Mouse (Mus musculus) CD4-positive, CD25-positive, alpha-beta regulatory T cell, adult 4 months (primary cell): ENCODE measurements around the gene Cep128. TPM values are rescaled to one million over a fixed set of nuclear protein-coding genes. Genes with fewer than 3 reads are reported as not detected.

ENCODE experiments used
- ATAC-seq: one replicate; pipeline ENCODE4 v1.8.0; 2017
- polyA plus RNA-seq, 2 experiments: library from polyadenylated mRNA; unstranded; fragments of 100-300 nt; shearing (Covaris generic); gene quantifications; one replicate each; pipeline ENCODE4 v1.2.1; 2017

Cep128 gene
- polyA plus RNA-seq, 2 experiments from 2014 or later: 5.8 to 10.3 TPM

GRCm38 (mm10) chr12:91176808-91177526, 207.2 kb downstream of the Cep128 start:
- ATAC-seq: no peak

GRCm38 (mm10) chr12:91171613-91172012, 212.6 kb downstream of the Cep128 start:
- no peak for ATAC-seq

GRCm38 (mm10) chr12:91161015-91161730, 223.0 kb downstream of the Cep128 start:
- no peak for ATAC-seq

GRCm38 (mm10) chr12:91158481-91158880, 225.7 kb downstream of the Cep128 start:
- ATAC-seq: no peak

GRCm38 (mm10) chr12:91154052-91154451, 230.2 kb downstream of the Cep128 start:
- no peak for ATAC-seq

GRCm38 (mm10) chr12:91149152-91149551, 235.1 kb downstream of the Cep128 start:
- ATAC-seq: no peak

- ATAC-seq: no peak
Observed at GRCm38 (mm10) chr12:91134740-91135517, 249.3 kb downstream of the Cep128 start.

GRCm38 (mm10) chr12:91115054-91115453, 269.2 kb downstream of the Cep128 start:
- no peak for ATAC-seq

- no peak for ATAC-seq
Observed at GRCm38 (mm10) chr12:91103316-91103715, 280.9 kb downstream of the Cep128 start.

- ATAC-seq: no peak
Observed at GRCm38 (mm10) chr12:91097869-91098268, 286.3 kb downstream of the Cep128 start.

GRCm38 (mm10) chr12:91096197-91096596, 288.0 kb downstream of the Cep128 start:
- ATAC-seq: no peak

- no peak for ATAC-seq
Observed at GRCm38 (mm10) chr12:91088271-91088670, 295.9 kb downstream of the Cep128 start.

- ATAC-seq: no peak
Observed at GRCm38 (mm10) chr12:91085967-91086366, 298.2 kb downstream of the Cep128 start.

- no peak for ATAC-seq
Observed at GRCm38 (mm10) chr12:91075600-91075999, 308.6 kb downstream of the Cep128 start.

GRCm38 (mm10) chr12:91070551-91071045, 313.6 kb downstream of the Cep128 start:
- no peak for ATAC-seq

- no peak for ATAC-seq
Observed at GRCm38 (mm10) chr12:91067083-91067441, 317.1 kb downstream of the Cep128 start.

- no peak for ATAC-seq
Observed at GRCm38 (mm10) chr12:91066286-91067082, 317.7 kb downstream of the Cep128 start.

GRCm38 (mm10) chr12:91065423-91065822, 318.8 kb downstream of the Cep128 start:
- peak; percentile 93 for ATAC-seq

GRCm38 (mm10) chr12:91064368-91064999, 319.7 kb downstream of the Cep128 start:
- ATAC-seq: no peak

- ATAC-seq: no peak
Observed at GRCm38 (mm10) chr12:91063337-91064015, 320.7 kb downstream of the Cep128 start.

- ATAC-seq: no peak
Observed at GRCm38 (mm10) chr12:91062681-91063080, 321.5 kb downstream of the Cep128 start.
